ENCODE assay signal across 9 mouse cellular contexts in the genomic region with DNA sequence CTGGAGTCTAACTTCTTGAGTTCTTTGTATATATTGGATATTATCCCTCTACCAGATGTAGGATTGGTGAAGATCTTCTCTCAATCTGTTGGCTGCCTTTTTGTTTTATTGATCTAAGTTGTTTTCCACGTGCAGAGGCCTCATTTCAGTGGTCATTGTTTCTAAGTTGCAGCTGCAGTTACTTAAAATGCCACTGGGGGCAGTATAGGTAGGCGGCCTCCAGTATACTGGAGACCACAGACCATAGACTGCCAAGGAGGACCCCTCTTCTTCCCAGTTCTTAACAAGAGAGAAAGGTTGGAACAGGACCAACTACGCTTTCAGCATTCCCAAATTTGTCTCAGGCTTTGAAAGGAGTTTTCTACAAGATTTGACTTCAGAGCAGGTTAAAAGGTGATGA.
DNase-seq lines count a peak whose midpoint lies in the region; ATAC-seq and TF ChIP-seq lines count a peak whose summit lies in the region.
"Had no signal": no experiment of that assay in that cellular context is flagged by ENCODE, and none has a peak within 500 bp of the region (broad histone marks: within the 10 kb centered on the region; RNA-seq: fewer than 3 reads in every experiment).

No protein-coding gene starts in this region.

- no peaks in the 10 kb centered on the region for H3K4me1 ChIP-seq in midbrain, postnatal 0 days (ENCODE audit: insufficient read depth, low read length)
- H3K4me1 ChIP-seq in heart, embryonic 12.5 days (replicated peaks) = peaks cover 6% of the 10 kb centered on the region; the same call in 1 of the 2 replicates
- H3K4me1 ChIP-seq: embryonic facial prominence, embryonic 13.5 days had no signal

- no peak overlapping the region for H3K4me3 ChIP-seq in layer of hippocampus, adult 2 months
- H3K4me3 ChIP-seq in midbrain, postnatal 0 days (ENCODE audit: low read depth, low read length) = no peak overlapping the region
- no peak overlapping the region for H3K4me3 ChIP-seq in heart, embryonic 12.5 days
- H3K4me3 ChIP-seq: embryonic facial prominence, embryonic 13.5 days had no signal

- H3K9me3 ChIP-seq in midbrain, postnatal 0 days (ENCODE audit: low read length) = no peaks in the 10 kb centered on the region
- H3K9me3 ChIP-seq in heart, embryonic 12.5 days (replicated peaks) = peaks cover 7% of the 10 kb centered on the region
- H3K9me3 ChIP-seq: embryonic facial prominence, embryonic 13.5 days had no signal

- peak; percentile 88 for TF ChIP-seq CTCF in layer of hippocampus, adult 2 months (conservative IDR thresholded peaks at IDR 0.05)
- TF ChIP-seq CTCF in midbrain, postnatal 0 days (IDR thresholded peaks at IDR 0.05) = peak; percentile 57

- H3K36me3 ChIP-seq in midbrain, postnatal 0 days (ENCODE audit: insufficient read depth, low read length) = no peaks in the 10 kb centered on the region
- H3K36me3 ChIP-seq in heart, embryonic 12.5 days = no peaks in the 10 kb centered on the region
- H3K36me3 ChIP-seq: embryonic facial prominence, embryonic 13.5 days had no signal

- no peak for ATAC-seq in midbrain, postnatal 0 days (ENCODE audit: low FRiP score)
- ATAC-seq in heart, embryonic 12.5 days (ENCODE audit: insufficient number of reproducible peaks, low FRiP score) = no peak

- H3K27ac ChIP-seq in layer of hippocampus, adult 2 months = no peak overlapping the region
- H3K27ac ChIP-seq in midbrain, postnatal 0 days (ENCODE audit: low read depth, low read length) = no peak overlapping the region
- H3K27ac ChIP-seq in heart, embryonic 12.5 days (ENCODE audit: poor library complexity, severe bottlenecking) = no peak overlapping the region
- H3K27ac ChIP-seq: embryonic facial prominence, embryonic 13.5 days had no signal

- 49% methylated on average over 3 of the region's 3 CpGs for WGBS in midbrain, postnatal 0 days
- 39% methylated on average over 3 of the region's 3 CpGs for WGBS in heart, embryonic 12.5 days

- no peak overlapping the region for H3K9ac ChIP-seq in midbrain, postnatal 0 days (replicated peaks; ENCODE audit: low read length, poor library complexity, severe bottlenecking)
- no peak overlapping the region for H3K9ac ChIP-seq in heart, embryonic 12.5 days
- H3K9ac ChIP-seq: embryonic facial prominence, embryonic 13.5 days had no signal

- peak; percentile 10 to 19 for DNase-seq in cerebellum, adult 18-20 months
- no peak for DNase-seq in cerebellum, postnatal 36 days
- no peak for DNase-seq in layer of hippocampus, adult 2 months (ENCODE audit: low spot score in 2 of 2)
- no peak for DNase-seq in layer of hippocampus, adult 9-10 months (ENCODE audit: low spot score)
- DNase-seq in brain, adult 2 months (ENCODE audit: low read depth, low spot score) = peak; percentile 7
- peak; percentile 10 for DNase-seq in midbrain, postnatal 0 days (ENCODE audit: low spot score)
- no peak for DNase-seq in frontal cortex, adult 2 months (ENCODE audit: extremely low spot score in 1 of 2, low spot score in 1 of 2)

- H3K27me3 ChIP-seq in midbrain, postnatal 0 days (ENCODE audit: insufficient read depth, low read length) = no peaks in the 10 kb centered on the region
- H3K27me3 ChIP-seq in heart, embryonic 12.5 days (replicated peaks) = no peaks in the 10 kb centered on the region
- H3K27me3 ChIP-seq: embryonic facial prominence, embryonic 13.5 days had no signal

- no peak overlapping the region for H3K4me2 ChIP-seq in midbrain, postnatal 0 days (ENCODE audit: low read depth, low read length, poor library complexity, severe bottlenecking)
- no peak overlapping the region for H3K4me2 ChIP-seq in heart, embryonic 12.5 days
- H3K4me2 ChIP-seq: embryonic facial prominence, embryonic 13.5 days had no signal

Comparison
In these comparisons a context has a peak if more than half of its experiments do, and no peak if none do; other contexts are left out.
1. DNase-seq: peak in cerebellum, adult 18-20 months (2 of 2), brain, adult 2 months (single experiment) and midbrain, postnatal 0 days (single experiment); none in cerebellum, postnatal 36 days (0 of 2), layer of hippocampus, adult 2 months (0 of 2), layer of hippocampus, adult 9-10 months (single experiment) and frontal cortex, adult 2 months (0 of 2).